In genomic region chr4:149215982-149216381, GRCm38 (mm10) we compare ENCODE assay signal across 15 mouse cellular contexts. TPM values are rescaled to one million over a fixed set of nuclear protein-coding genes. Genes with fewer than 3 reads are reported as not detected.
DNase-seq lines count a peak whose midpoint lies in the region; ATAC-seq and TF ChIP-seq lines count a peak whose summit lies in the region.
"Had no signal": no experiment of that assay in that cellular context is flagged by ENCODE, and none has a peak within 500 bp of the region (broad histone marks: within the 10 kb centered on the region; RNA-seq: fewer than 3 reads in every experiment).

No protein-coding gene starts in this region.

- no peak for ATAC-seq in stomach, embryonic 15.5 days (ENCODE audit: insufficient read depth, low FRiP score, low read depth)
- no peak for ATAC-seq in midbrain, embryonic 15.5 days (replicated peaks)
- no peak for ATAC-seq in lung, postnatal 0 days

- no peak overlapping the region for H3K4me3 ChIP-seq in embryonic fibroblast, embryonic 13.5 days (ENCODE audit: insufficient read depth, low read length)
- no peak overlapping the region for H3K4me3 ChIP-seq in stomach, embryonic 15.5 days (replicated peaks)
- H3K4me3 ChIP-seq in midbrain, embryonic 15.5 days = no peak overlapping the region
- H3K4me3 ChIP-seq in lung, postnatal 0 days (ENCODE audit: low read depth, low read length) = no peak overlapping the region
- H3K4me3 ChIP-seq: erythroblast, embryonic 14.5 days; kidney, embryonic 15.5 days; liver, embryonic 13.5 days; neural tube, embryonic 12.5 days had no signal

- peaks cover 28% of the 10 kb centered on the region for H3K36me3 ChIP-seq in stomach, embryonic 15.5 days
- H3K36me3 ChIP-seq in midbrain, embryonic 15.5 days (replicated peaks) = peaks cover 51% of the 10 kb centered on the region
- H3K36me3 ChIP-seq in lung, postnatal 0 days (ENCODE audit: insufficient read depth, low read length) = peaks cover 23% of the 10 kb centered on the region

- no peaks in the 10 kb centered on the region for H3K9me3 ChIP-seq in stomach, embryonic 15.5 days
- no peaks in the 10 kb centered on the region for H3K9me3 ChIP-seq in midbrain, embryonic 15.5 days
- no peaks in the 10 kb centered on the region for H3K9me3 ChIP-seq in lung, postnatal 0 days (ENCODE audit: low read length)
- H3K9me3 ChIP-seq: kidney, embryonic 15.5 days; liver, embryonic 13.5 days; neural tube, embryonic 12.5 days had no signal

- no peak for TF ChIP-seq EP300 in lung, postnatal 0 days (IDR thresholded peaks at IDR 0.05)

- TF ChIP-seq POLR2A in embryonic fibroblast, embryonic 13.5 days (IDR thresholded peaks at IDR 0.05; ENCODE audit: low read depth, low read length) = no peak

- H3K4me2 ChIP-seq in stomach, embryonic 15.5 days = no peak overlapping the region
- no peak overlapping the region for H3K4me2 ChIP-seq in midbrain, embryonic 15.5 days
- no peak overlapping the region for H3K4me2 ChIP-seq in lung, postnatal 0 days (replicated peaks; ENCODE audit: low read depth, low read length)
- H3K4me2 ChIP-seq: kidney, embryonic 15.5 days; liver, embryonic 13.5 days; neural tube, embryonic 12.5 days had no signal

- H3K9ac ChIP-seq in stomach, embryonic 15.5 days = no peak overlapping the region
- H3K9ac ChIP-seq in midbrain, embryonic 15.5 days = no peak overlapping the region
- no peak overlapping the region for H3K9ac ChIP-seq in lung, postnatal 0 days (replicated peaks; ENCODE audit: low read depth)
- H3K9ac ChIP-seq: kidney, embryonic 15.5 days; liver, embryonic 13.5 days; neural tube, embryonic 12.5 days had no signal

- DNase-seq in embryo, embryonic 11 days = peak; percentile 11
- DNase-seq in embryo, embryonic 9.5 days (ENCODE audit: extremely low spot score) = no peak
- DNase-seq in CD4-positive helper T cell, adult 2 months (ENCODE audit: low read depth, low spot score) = peak; percentile 29
- DNase-seq in lung, postnatal 25 days (ENCODE audit: low spot score) = no peak
- no peak for DNase-seq in lung, postnatal 0 days (ENCODE audit: low spot score)
- DNase-seq: cerebellum, adult 2 months; heart, adult 11 months; liver, embryonic 13.5 days; right cerebral cortex, postnatal 4 days had no signal

- peak overlapping the region; percentile 44; the same call in 1 of the 2 replicates for H3K27ac ChIP-seq in embryonic fibroblast, embryonic 13.5 days (ENCODE audit: insufficient read depth, low read length)
- peak overlapping the region; percentile 0; the same call in 1 of the 2 replicates for H3K27ac ChIP-seq in stomach, embryonic 15.5 days
- no peak overlapping the region for H3K27ac ChIP-seq in midbrain, embryonic 15.5 days
- H3K27ac ChIP-seq in lung, postnatal 0 days (ENCODE audit: low read length) = no peak overlapping the region
- H3K27ac ChIP-seq: kidney, embryonic 15.5 days; liver, embryonic 13.5 days; neural tube, embryonic 12.5 days had no signal

- TF ChIP-seq CTCF in embryonic fibroblast, embryonic 13.5 days (IDR thresholded peaks at IDR 0.05; ENCODE audit: borderline replicate concordance, insufficient read depth, low read length) = no peak
- no peak for TF ChIP-seq CTCF in lung, postnatal 0 days (IDR thresholded peaks at IDR 0.05)

- 75% methylated on average over 9 of the region's 9 CpGs for WGBS in stomach, embryonic 15.5 days
- 91% methylated on average over 9 of the region's 9 CpGs for WGBS in midbrain, embryonic 15.5 days
- 84% methylated on average over 9 of the region's 9 CpGs for WGBS in lung, postnatal 0 days

- H3K4me1 ChIP-seq in embryonic fibroblast, embryonic 13.5 days (ENCODE audit: control insufficient read depth, insufficient read depth, low read length) = peaks cover 11% of the 10 kb centered on the region
- 0 out of 2 replicates have a peak, but pooled peaks cover 5% of the 10 kb centered on the region for H3K4me1 ChIP-seq in stomach, embryonic 15.5 days
- H3K4me1 ChIP-seq in midbrain, embryonic 15.5 days = peaks cover 9% of the 10 kb centered on the region
- H3K4me1 ChIP-seq in lung, postnatal 0 days (ENCODE audit: insufficient read depth, low read depth, low read length) = no peaks in the 10 kb centered on the region; the same call in 1 of the 2 replicates
- H3K4me1 ChIP-seq: liver, embryonic 13.5 days had no signal

- H3K27me3 ChIP-seq in stomach, embryonic 15.5 days (replicated peaks) = no peaks in the 10 kb centered on the region
- no peaks in the 10 kb centered on the region for H3K27me3 ChIP-seq in midbrain, embryonic 15.5 days (replicated peaks)
- no peaks in the 10 kb centered on the region for H3K27me3 ChIP-seq in lung, postnatal 0 days (replicated peaks; ENCODE audit: insufficient read depth, low read length)
- H3K27me3 ChIP-seq: kidney, embryonic 15.5 days; liver, embryonic 13.5 days; neural tube, embryonic 12.5 days had no signal

RNA-seq across cellular contexts. Expression of gene Pgd, which starts 49.4 kb away (rescaled TPM):
- 112 and 179 TPM in 2 replicates for polyA plus RNA-seq in embryonic fibroblast, embryonic 13.5 days (2011; ENCODE audit: insufficient read length, low read depth, missing spikeins)
- polyA plus RNA-seq in stomach, embryonic 15.5 days (2015; fragmentation: Nextera tagmentation; extraction: Ambion mirVana) = 166 and 178 TPM in 2 replicates
- 121 and 124 TPM in 2 replicates for polyA plus RNA-seq in midbrain, embryonic 15.5 days (2015; fragmentation: Nextera tagmentation; extraction: Ambion mirVana)
- 113 and 119 TPM in 2 replicates for polyA plus RNA-seq in lung, postnatal 0 days (2015; fragmentation: Nextera tagmentation; extraction: Ambion mirVana)

Comparison
In these comparisons a context has a peak if more than half of its experiments do, and no peak if none do; other contexts are left out.
1. DNase-seq: peak in embryo, embryonic 11 days (single experiment) and CD4-positive helper T cell, adult 2 months (single experiment); none in embryo, embryonic 9.5 days (single experiment), lung, postnatal 25 days (single experiment) and lung, postnatal 0 days (single experiment).
2. H3K27ac ChIP-seq: peak in embryonic fibroblast, embryonic 13.5 days (single experiment) and stomach, embryonic 15.5 days (single experiment); none in midbrain, embryonic 15.5 days (single experiment) and lung, postnatal 0 days (single experiment).